Mouse (Mus musculus) urinary bladder, postnatal 14 days (tissue): Measurements from ENCODE around the gene Runx2.

Source experiments
- DNase-seq: peaks from one replicate; pipeline ENCODE4 v3.0.0; 2021; ENCODE audit warnings: low spot score

Gene Runx2

DNA sequence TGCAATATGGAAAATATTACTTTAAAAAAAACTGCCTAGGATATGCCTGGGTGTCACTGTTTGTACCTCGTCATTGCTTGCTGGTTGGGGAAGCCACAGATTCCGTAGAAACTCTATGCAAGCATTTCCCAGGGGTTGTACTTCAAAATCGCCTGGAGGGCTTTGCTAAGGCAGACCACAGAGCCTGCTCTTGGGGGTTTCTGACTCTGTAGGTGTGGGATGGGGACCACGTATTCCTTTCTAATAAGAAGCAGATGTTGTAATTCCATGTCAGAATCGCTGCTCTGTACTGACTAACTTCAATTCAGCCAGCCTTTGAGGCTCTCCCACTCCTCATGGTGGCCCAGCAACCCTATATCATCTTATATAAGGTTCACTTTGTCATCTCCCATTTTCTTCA, 46.1 kb downstream of the Runx2 start:
- DNase-seq: no peak

DNA sequence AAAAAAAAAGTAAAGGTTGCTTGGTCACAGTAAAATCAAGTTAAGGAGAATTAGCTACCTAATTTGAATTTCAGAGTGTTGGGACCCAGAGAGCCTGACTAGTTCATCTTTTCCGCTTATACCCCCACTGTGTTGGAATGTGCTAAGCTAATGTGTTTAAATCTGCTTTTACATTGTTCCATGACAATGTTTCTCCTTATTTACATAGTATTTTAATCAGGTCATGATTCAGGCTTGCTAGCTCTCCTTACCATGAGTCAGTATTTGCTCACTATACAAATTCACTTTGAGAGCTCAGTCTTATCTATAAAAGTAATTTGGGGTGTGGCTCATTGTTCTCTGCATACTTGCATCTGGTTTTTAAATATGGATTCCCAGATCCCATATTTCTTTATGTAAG, 47.2 kb downstream of the Runx2 start:
- DNase-seq: no peak

DNA sequence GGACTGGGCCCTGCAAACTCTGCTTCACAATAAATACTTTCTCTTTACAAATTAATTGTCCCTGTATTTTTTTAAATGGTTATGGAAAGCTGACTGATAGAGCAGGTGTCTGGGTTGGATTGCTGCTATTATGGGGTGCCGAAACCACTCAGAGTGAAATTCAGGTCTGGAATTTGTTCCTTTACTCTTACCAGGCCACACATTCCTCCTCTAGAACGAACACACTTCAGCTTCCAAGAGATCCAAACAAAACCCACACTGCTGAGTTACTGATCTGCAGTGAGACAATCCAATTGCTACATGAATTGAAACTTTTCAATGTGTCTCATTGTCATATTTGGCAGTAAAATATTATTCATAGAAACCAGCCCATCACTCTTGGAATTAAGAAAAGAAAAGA, 47.6 kb downstream of the Runx2 start:
- DNase-seq: no peak

DNA sequence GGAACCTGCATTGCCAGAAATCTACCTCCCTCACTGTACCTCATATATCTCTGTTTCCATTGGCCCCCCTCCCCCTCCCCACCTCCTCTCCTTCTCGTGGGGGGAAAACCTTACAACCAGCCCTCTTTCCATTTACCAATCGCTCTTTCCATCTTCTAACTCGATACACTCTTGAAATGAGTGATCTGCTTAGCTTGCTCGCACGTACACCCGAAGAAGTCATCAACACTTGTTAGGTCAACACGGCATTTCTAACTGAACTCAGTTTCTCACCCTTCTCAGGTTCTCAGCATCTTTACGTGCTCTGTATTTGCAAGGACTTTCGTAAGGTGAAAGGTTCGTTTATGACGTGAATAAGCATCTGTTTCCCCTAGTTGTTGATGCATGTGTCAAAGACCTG, 48.3 kb downstream of the Runx2 start:
- DNase-seq: no peak

DNA sequence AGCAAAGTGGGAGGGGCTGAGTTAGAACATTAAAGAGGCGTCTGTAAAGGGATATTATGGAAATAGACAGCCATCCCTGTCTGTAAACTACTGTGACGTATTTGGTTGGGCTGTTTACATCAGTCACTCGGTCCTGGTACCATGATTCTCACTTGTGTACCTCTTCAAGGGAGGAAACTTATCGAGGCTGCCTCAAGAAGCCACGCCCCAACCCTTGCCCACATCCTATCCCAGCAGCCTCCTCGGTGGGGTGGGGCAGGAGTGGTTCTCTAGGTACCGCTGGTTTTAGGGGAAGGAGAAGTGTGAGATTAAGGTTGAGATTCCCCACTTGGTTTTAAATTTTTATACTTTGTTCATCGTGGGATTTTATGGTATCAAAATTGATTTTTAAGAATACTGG, 69.2 kb downstream of the Runx2 start:
- no peak for DNase-seq

DNA sequence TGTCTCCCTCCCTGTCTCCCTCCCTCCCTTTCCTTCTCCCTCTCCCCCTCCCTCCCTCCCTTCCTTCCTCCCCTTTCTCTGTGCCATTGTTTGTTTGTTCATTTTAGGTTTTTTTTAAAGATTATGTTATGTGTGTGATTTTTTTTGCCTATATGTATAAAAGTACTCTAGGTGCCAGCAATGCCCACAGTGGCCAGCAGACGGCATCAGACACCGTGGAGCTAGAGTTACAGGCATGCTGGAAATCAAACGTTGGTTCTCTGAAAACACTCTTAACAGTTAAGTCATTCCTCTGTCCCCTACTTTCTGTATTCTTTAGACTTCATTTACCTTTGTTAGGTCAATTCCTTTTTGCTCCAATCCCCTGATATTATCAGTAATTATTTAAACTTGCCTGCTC, 70.8 kb downstream of the Runx2 start:
- DNase-seq: no peak

DNA sequence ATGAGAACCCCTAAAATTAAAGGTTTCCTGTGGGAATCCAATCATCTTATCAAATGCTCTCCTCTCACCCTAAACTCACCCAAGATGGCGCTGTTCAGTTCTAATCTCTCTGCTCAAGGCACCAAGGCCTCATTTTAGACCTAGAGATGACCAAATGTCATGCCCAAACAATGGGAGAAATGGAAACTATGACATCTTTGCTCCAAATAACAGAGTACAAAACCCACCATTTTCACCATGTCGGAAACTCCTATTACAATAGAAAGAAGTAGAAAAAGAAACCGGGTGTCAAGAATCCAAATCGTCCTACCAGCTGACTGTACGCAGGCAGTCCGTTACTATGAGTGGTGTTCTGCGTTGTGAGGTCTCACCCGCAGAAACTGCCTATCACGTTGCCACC, 72.4 kb downstream of the Runx2 start:
- no peak for DNase-seq

DNA sequence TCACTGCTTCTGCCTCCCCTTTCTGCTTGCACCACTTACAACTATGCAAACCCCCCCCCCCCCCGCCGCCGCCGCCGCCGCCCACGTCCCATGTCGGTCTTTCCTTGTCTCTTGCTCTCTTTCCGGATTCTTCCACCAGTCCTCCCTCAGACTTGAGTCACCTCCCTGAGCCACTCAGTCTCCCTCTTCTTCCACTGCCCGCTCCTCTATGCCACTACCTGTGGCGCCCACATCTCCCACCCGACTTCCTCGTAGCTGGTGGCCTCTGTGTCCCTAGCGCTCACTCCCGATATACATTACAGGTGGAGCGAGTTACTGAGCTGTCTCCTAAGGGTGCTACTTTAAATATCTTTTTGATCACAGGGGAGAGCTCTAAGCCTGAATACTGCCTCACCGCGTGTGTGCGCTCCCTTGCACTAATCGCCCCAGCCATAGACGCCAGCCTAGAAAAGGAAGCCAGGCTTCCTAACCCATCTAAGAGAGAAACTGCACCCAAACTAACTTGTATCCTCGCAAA, 76.4 kb downstream of the Runx2 start:
- DNase-seq: no peak

DNA sequence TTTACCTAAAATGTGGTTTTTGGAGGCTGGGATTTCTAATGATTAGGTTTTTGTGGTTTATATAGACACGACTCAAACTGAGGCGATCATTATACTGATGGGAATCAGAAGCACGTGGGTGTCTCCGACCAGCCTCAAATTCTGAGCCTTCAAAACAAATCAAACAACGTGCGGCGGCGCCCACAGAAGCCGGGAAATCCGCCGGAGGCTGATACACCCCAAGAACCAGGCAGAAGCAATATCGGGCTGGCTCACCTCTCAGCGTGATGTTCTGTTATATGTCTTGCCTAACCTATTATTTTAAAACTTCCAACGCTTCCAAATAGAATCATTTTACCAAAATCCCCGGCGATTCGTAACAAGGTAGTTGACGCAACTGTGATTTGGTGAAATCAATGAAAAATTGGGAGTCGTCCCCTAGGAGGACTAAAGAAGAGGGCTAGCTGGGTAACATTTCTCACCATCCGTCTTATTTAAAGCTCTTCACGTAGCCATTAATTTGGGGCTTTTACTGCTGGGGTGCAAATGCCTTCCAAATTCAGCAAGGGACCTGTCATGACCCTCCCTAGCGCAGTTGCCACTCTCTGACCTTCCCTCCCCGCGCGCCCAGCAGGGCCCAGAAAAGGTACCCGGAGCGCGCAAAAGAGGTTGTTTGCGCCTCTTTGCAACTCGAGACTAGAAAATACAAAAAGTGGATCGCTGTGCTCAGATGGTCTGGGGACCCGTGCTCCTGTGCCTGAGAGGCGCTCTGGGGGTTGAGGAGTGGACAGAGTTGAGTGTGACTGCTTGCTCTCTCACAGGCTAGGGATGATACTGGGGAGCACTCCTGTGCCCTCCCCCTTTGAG, 77.1 kb downstream of the Runx2 start:
- no peak for DNase-seq

DNA sequence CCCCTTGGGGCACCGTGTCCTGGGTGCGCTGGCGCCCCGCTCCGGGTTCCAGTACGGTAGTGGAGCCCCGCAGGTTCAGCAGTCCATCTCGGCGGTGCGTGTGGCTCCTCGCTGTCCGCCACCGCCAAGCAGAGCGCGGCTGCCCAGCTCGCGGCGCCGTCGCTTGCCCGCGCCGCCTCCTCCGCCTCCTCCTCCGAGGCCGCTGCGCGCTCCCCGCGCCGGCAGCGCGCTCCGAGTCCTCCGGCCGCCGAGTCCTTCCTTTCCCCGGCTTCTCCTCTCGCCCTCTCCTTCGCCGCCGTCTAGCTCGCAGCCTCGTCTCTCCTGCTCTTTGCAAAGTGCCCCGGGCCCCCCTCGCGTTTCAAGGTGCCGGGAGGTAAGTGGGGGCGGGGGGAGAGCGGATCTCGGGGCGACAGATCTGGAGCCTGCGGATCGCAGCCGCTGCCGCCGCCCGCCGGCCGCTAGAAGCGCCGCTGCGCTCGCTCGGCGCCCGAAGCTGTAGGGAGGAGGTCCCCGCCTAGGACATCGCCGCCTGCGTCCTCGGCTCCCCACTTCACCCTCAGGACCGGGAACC, 78.5 kb downstream of the Runx2 start:
- DNase-seq: peak; percentile 63

DNA sequence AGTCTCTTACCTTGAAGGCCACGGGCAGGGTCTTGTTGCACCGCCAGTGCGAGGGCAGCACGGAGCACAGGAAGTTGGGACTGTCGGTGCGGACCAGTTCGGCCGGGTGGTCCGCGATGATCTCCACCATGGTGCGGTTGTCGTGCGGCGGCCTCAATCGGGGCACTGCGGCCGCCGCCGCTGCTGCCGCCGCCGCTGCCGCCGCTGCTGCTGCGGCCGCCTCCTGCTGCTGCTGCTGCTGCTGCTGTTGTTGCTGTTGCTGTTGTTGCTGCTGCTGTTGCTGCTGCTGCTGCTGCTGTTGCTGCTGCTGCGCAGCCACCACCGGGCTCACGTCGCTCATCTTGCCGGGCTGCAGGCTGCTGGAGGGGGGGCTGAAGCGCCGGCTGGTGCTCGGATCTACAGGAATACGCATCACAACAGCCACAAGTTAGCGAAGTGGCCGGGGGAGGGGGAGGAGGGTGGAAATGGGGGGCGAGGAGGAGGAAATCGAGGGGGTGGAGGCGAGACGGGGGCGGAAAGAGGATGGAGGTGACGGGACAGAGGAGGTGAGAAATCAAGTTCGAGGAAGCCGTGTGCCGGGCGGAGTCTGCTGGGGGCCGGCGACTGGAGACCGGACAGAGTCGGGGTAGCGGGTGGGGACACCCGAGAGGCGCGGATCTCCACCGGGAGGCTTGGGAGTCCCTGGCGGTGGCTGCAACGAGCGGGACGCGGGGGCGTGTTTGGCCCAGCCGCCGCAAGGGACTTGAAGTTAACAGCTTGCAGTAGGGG, 79.2 kb downstream of the Runx2 start:
- peak; percentile 22 for DNase-seq

DNA sequence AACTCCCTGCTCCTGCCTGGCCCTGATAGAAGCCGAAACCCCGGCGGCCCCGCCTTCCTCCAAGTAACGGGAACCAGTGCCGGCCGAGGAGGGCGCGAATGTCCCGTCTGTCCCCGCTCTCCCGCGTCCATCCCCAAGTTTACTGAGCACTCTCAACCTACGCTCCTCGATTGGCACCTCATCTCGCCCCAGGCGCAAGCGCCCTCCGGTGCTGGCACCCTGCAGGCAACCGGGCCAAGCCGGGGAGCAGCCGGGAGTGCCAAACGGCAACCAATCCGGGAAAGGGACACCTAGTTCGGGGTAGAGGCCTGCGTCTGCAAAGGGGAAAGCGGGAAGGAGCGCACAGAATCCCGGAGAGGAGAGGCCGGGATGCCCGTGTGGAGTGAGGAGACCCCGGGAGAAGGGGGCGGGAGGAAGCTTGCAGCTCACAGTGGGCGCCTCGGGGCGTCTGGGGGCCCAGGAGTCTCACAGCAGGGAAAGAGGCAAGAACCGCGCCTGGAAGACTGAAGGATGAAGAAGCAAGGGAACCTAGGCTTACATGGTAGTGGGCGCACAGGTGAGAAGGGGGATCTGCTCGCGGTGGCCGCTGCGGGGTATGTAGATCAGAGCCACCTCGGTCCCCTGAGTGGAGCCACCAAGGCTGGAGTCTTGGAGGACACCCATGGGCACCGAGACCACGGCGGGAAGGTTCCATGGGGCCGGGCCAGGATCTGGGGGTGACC, 79.9 kb downstream of the Runx2 start:
- peak; percentile 14 for DNase-seq

DNA sequence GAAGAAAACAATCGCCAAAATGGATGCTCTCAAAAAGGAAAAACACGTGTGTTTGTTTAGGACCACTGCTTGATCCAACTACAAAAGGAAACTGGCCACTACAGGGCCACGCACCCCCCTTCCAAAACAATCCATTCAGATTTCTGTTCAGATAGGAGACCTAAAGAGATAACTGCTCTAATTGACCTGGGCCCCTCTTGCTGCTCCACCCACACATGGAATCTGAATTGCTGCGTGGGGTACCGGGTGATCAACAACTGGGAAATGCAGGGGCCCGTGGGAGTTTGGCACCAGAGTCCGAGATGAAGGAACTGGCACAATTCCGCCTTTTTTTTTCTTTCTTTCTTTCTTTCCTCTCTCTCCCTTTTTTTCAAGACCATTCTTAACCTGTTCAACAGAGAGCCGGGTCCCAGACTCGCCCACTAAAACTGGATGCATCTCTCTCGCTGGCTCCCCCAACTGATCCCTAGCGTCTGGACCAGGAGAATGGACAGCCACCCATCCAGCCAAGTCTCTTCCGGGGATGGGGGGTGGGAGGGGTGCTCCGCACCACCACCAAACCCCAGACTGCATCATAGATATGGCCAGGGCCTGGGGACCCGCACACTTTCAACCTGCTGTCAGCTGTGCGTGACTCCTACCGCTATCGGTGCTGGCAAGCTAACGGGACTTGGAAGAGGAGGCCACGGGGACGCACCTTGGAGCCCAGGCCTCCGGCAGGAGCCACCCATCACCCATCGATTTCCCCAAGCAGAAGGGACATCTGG, 80.9 kb downstream of the Runx2 start:
- DNase-seq: no peak

DNA sequence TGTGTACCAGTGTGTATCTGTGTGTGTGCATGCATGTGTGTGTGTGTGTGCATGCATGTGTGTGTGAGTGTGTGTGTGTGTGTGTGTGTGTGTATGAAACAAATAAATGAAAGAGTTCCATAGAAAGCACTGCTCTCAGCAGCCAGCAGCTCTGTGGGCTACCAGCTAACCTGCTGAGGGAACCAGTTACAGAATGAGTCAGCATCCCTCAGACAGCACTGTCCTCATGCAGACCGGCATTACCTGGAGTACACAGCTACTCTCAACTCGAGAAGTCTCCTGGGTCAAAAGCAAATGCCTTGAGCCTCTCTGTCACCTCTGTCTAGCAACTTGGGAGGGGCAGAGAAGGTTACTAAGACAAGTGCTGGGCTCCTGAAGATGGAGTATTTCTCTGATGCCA, 86.1 kb downstream of the Runx2 start:
- no peak for DNase-seq

DNA sequence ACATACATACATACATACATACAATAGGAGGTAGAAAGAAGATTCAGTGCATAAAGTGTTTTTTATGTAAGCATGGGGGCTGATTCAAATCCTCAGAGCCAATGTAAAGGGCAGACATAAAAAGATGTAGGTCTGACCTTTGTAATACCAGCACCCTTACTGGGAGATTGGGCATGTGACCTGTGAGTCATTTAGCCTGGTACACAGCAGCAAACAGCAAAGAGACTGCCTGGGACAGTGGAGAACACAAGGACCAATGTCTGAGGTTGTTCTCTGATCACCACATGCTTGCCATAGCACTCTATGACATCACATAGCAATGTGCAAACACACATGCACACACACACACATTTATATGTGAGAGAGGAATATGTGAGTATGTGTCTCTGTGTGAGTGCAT, 86.9 kb downstream of the Runx2 start:
- no peak for DNase-seq

DNA sequence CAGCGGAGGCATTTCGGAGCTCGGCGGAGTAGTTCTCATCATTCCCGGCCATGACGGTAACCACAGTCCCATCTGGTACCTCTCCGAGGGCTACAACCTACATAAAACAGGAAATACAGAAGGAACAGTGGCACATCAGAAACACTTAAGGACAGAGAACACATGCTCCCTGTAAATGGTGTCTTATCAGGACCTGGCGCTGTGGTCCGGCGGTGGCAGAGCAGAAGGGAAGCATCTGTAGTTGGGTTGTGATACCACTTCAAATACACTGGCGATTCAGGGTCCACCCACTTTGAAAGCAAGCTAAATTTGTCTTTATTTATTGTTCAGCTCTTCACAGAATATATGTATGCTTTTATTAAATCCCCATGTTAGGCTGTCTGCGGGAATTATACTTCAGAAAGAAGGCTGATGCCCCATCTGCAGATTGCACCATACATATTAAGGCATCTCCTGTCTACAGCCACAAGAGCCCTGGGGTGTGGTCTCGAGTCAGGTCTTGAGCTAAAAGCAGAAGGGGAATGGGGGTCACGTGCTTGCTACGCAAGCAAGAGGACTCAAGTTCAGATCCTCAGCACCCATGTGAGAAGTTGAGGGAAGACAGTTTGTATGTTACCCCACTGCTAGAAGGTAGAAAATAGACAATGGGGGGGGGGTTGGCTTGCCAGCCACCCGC, 89.7 kb downstream of the Runx2 start:
- no peak for DNase-seq

DNA sequence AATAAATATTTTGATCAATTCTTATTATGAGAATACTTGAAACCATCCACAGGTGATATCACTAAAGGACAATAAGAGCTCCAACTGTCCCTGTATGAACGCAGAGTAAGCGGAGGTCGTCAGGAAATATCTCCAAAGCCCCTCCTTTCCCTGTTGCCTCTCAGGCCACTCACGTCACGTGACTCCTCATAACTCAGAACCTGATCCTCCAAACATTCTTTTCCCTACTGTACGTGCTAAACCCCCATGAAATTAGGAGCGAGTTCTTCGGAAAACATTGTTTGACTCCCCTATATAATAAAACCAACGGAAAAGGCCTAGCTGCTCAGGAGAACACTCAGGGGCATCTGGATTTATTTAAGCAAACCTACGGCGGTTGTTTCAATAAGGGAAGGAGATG, 90.3 kb downstream of the Runx2 start:
- DNase-seq: no peak

DNA sequence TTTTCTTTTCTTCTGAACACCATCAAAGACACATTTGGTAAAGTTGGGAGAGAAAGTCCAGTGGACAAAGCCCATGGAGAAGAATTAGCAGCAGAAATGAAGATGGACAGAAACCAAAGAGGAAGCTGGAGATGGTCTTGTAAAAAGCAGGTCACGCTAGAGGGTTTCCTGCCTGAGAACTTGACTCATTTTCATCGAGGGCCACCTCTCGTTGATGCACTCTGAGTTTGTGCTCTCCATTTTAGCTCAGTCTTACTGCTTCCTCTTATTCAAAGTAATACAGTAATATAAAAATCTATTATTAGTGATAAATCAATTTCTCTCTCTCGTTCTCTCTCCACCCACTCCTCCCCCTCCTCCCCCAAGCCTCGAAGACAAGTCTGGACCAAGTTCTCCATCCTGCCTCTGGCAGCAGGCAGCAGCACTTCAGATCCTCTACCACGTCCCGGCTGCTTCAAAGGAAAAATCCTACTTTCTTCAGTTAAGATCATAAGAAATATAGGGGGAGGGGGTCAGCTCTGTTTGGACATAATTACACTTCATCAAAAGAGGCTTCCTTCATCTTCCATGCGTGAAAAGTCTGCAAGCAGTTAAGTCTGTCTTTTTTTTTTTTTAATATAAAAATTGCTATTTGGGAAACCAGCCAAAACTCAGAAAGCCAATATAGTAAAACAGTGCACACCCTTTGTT, 92.3 kb downstream of the Runx2 start:
- no peak for DNase-seq

DNA sequence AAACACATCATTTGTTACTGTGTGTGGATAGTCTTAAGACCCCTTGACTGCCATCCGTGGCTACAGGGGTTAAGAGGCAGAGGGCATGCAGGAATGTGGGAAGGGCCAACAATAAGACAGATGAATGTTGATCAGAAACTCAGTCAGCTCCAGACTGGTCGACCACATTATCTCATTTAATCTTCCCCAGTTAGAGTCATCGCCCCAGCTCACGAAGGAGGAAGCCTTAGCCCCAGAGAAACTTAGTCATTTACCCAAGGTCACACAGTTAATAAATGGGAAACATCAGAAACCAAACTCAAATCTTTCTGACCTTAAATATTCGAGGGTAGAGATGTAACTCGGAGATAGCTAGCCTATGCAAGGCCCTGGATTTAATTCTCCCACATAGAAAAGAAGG, 96.0 kb downstream of the Runx2 start:
- DNase-seq: no peak

DNA sequence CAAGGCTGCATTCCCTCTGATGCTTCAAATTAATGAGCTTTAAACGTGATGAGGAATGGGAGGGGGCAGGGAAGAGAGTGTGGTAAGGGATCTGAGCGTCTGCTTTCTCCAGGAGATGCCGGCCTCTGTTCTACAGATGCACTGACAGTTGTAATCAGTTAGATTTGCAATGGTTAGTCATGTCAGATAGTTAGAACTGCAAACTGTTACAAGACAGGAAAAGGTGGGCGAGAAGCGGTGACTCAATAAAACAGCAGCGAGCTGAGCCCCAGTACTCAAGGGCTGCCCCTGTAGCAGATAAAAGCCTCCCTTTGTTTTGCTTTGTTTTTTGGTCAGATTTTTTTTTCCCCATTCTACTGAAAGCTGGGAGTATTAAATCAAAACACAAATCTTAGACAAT, 96.6 kb downstream of the Runx2 start:
- no peak for DNase-seq
